Mouse (Mus musculus) megakaryocyte-erythroid progenitor cell, adult 5-6 weeks (primary cell): Measurements from ENCODE around the gene Ccdc159. TPM values are rescaled to one million over a fixed set of nuclear protein-coding genes. Genes with fewer than 3 reads are reported as not detected.

Experiments used
- ATAC-seq: replicated peaks from 2 replicates; pipeline ENCODE4 v1.8.0; 2016; ENCODE audit warnings: mild to moderate bottlenecking, inconsistent platforms; ENCODE audit not compliant: severe bottlenecking, poor library complexity, low FRiP score, low TSS enrichment
- total RNA-seq, 2 experiments: library from RNA; stranded (forward) in 1 of 2; stranded (reverse) in 1 of 2; fragments of 200-1000, 215-1000 nt in 1 of 2; fragments of >200 nt in 1 of 2; fragmentation: Nextera tagmentation in 1 of 2; gene quantifications; 2 replicates each; pipeline ENCODE4 v1.2.3; 2014 to 2017

The Ccdc159 gene
- total RNA-seq, 2 experiments from 2014 or later = not detected

DNA sequence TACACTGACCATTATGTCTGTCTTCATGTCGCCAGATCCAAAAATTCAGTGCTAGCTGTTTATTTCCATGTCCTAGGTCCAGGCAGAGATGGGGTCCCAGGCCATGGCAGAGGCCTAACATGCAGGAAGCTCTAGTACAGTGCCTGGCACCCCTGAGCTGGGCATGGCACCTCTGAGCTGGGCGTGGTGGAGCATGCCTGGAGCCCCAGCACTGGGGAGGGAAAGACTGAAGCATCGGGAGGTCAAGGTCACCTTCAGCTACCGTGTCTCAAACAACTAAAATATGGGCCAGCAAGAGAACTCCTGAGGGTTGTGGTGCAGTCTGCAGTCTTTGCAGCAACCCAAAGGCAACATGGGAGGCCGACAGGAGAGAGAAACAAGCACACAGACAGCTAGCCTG, 31.1 kb downstream of the Ccdc159 start:
- ATAC-seq = no peak

DNA sequence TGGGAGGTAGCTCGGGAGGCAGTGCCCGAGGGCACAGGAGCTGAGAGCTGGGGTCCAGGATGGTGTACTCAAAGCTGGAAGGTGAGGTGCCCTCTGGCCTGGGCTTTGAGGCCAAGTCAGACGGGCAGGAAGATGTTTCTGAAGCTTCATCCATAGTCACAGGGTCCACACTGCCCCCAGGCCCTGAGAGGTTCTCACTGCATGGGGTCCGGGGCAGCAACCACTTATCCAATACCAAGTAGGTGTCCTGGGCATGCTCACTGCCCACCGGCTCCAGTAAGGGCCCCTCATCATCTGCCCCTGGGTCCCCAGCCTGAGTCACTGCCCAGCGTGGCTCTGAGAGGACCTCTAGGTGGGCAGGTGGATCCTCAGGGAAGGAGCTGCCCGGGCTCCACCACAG, 32.0 kb downstream of the Ccdc159 start:
- ATAC-seq = no peak

DNA sequence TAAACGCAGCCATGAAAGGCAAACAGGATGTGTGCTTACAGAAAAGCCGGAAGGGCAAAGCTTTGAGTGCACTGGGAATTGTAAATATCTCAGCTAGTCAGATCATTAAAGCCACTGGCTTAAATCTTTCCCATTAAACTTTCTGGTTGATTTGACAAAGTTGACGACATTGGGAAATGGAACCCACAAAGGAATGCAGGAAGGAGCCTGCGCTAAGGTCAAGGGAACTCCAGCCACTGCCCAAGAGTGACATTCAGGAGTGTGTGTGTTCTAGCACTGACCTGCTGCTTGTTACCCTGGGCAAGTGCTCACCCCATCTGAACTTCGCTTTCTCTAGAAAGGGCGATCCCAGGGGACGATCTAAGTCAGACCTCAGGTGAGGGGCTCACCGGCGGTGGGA, 32.9 kb downstream of the Ccdc159 start:
- ATAC-seq = no peak

DNA sequence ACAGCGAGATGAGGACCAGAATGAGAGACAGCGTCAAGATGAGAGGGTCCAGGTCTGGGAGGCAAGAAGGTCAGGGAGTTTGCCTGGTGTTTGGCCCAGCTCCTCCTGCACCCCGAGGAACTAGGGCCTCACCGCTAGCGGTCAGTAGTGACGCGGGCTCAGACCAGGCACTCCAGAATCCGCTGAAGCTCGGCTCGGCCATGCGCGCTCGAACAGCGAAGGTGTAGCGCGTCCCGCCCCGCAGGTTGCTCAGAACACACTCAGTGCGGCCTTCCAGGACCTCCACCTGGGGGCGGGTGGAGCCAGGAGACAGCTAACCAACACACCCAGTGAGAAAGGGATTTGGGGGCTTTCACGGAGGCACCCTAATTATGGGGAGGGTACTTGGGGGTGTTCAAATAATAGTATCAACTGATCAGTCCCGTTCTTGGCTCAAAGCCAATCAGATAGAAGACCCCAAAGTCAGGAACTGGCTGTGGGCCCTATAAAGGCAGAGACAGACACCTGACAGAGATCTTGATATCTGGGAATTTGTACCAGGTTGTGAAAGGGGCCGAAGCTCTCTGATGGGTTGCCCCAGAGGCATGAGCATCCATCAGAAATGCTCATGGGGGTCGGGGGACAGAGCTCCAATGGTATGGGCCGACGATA, 33.4 kb downstream of the Ccdc159 start:
- ATAC-seq = no peak

DNA sequence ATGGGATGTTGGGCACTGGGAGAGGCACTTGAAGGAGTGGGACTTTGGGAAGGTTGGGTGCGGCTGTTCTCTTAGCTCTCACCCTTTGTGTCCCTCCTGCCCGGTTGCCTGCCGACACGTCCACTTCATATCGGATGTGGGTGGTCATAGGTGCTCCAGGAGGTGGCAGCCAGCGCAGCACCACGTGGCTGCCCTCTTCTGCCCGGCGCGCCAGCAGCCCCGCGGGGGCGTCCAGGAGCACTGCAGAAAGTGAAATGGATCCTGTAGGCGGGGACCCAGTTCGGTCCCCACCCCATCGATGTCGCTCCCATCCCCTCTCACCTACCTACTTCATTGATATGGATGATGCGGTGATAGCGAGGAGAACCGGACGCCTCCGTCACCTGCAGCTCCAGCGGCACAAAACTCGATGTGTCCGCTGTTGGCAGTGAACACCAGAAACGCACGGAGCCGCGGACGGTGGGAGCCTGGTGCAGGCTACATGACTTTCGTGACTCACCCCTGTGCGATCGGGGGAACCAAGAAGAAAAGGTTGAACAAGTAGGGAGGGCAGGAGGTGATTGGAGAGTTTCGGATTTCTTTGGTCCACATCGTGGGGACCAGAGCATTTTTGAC, 34.2 kb downstream of the Ccdc159 start:
- 0 out of 2 replicates have a peak, but pooled peaks have one; percentile 2 for ATAC-seq

DNA sequence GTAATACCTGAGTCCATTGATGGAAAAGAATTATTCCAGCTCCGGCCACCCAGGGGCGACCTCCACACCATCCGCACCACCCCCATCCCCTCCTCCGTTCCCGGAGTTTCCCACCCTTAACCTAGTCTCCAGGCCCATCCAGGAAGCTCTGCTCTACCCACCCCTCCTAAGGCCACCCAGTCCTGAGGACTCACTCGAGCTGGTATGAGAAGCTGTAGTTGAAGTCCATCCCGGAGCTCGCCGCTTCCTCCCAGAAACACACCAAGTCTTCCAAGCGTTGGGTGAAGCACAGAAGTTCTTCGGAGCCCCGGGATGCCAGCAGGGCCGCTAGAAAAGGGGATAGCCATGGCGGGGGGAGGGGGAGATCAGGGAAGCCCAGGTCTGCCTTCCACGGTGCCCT, 34.7 kb downstream of the Ccdc159 start:
- ATAC-seq = no peak

DNA sequence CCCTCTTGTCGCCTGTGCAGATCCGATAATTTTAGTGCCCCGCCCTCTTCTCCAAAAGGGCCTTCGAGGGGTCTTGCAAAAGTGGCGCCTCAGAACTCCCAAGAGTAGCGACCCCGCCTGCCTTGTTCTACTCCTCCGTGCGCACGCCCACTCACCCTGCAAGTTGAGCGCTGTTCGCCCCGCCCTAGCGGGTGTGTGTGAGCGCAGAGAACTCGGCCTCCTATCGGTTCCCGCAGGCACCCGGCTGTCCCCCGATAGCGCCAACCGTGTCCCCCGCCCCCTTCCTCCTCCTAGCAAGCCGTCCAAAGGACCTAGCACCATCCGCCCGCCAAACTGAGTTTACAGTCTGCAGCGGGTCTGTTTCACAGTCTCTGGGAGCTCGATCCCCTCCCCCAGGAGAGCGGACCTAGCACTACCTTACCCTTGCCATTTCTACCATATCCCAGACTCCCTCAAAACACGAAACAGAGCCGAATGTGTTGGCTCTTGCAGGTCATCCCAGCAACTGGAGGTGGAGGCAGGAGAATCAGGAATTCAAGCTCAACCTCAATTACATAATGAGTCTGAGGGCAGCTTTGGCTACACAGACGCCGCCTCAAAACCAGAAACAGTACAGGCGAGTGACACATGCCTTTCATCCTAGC, 35.3 kb downstream of the Ccdc159 start:
- ATAC-seq = peak; percentile 91

DNA sequence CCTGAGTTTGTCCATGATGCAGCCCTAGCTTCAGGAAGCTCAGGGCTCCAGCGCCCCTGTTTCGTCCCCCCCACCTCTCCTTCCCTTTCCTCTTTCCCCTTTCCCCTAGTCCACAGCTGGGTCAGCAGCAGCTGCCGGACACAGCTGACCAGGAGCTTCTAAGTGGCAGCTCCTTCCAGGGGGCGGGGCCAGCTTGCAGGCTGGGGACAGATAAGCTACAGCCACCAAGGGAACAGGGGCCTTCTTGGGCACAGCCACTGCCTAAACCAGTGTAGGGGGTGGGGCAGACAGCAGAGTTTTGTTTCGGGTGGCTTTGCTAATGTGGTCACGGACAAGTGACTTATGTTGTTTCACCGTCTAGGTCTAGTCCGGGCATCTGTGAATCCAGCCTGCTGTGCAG, 36.1 kb downstream of the Ccdc159 start, which contains the start of gene Epor:
TSS of gene Epor (minus strand) at position 90 of the 400 bp plus-strand sequence.
- peak; percentile 56 for ATAC-seq

DNA sequence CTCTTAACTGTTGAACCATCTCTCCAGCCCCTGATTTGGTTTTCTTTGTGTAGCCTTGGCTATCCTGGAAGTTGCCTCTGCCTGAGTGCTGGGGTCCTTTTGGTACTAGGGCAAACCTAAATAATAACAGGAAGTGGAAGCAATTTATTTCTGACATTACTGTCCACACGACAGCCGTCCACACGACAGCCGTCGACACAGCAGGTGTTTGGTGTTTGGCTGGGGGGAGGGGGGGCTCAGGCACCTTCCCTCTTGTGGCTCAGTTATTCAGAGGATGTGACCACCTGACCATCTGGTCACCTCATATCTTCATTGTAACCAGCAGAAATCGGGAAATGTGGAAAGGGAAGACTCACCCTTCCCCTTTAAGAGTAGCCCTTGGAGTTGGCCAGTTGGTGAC, 41.6 kb downstream of the Ccdc159 start:
- ATAC-seq = no peak

DNA sequence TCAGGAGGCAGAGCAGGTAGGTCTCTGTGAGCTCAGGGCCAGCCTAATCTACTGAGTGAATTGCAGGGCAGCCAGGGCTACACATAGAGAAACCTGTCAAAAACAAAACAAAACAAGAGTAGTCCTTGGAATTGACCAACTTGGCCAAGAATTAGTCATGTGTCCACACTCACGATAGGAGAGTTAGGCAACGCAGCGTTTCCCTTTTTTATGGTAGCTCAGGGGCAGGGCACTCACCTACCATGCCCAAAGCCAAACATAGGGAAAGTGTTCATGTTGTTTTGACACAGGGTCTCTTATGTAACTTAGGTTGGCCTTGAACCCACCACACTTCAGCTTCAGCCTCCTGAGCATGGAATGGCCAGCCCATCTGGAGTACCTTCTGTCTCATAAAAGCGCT, 42.0 kb downstream of the Ccdc159 start:
- ATAC-seq = no peak

DNA sequence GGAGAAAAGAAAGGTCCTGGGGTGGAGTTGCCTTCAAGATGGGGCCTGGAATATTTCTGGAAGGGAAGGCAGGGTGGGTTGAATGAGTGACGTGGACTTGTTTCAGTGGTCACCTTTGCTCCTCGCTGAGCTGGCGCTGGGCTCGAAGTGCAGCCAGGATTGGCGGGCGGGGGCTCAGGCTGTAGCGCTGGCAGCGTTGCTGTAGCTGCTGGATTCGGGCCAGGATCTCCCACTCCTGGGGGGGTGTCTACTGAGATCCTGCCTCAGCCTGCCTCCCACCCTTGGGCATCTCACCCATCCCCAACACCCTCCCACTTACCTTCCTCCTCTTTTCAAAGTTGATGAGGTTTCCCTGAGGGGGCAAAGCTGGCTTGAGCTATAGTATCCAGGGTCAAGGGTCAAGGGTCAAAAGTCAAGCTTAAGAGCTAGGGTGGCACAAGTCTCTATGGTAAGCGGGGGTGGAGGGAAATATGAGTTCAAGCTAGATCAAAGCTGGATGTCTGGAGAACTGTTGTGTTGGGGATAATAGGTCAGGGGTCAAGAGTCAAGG, 49.4 kb downstream of the Ccdc159 start:
- no peak for ATAC-seq

DNA sequence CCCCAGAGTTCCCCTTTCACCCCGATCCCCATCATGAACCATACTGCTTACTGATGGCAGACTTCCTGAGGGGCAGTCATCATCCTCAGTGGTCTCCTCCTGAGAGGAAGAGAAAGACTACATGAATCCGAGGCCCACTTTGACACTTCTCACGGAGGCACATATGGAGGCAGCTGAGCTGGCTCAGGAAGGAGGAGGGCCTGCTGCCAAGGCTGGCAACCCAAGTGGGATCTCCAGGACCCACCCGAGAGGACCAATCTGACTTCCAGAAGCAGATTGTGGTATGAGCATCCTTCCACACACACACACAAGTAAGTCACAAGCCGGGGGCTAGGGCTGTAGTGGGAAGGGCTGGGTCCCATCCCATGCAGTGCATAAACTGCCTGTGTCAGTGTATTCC, 50.1 kb downstream of the Ccdc159 start:
- no peak for ATAC-seq

DNA sequence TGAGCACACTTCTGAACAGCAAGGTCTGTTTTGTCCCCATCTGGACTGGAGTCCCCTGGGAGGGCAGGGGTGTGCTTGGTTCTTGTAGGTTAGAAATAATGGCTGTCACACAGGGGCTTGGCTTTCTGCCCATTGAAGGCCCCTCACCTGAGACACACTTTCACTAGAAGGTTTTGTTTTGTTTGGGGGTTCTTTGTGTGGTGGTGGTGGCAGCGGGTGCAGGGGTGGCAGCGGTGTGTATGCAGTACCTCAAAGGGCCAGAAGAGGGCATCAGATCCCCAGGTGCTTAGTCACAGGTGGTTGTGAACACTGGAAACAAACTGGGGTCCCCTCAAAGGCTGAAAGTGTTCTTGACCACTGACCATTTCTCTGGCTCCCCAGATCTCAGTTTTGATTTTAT, 50.7 kb downstream of the Ccdc159 start:
- peak; percentile 56 for ATAC-seq

DNA sequence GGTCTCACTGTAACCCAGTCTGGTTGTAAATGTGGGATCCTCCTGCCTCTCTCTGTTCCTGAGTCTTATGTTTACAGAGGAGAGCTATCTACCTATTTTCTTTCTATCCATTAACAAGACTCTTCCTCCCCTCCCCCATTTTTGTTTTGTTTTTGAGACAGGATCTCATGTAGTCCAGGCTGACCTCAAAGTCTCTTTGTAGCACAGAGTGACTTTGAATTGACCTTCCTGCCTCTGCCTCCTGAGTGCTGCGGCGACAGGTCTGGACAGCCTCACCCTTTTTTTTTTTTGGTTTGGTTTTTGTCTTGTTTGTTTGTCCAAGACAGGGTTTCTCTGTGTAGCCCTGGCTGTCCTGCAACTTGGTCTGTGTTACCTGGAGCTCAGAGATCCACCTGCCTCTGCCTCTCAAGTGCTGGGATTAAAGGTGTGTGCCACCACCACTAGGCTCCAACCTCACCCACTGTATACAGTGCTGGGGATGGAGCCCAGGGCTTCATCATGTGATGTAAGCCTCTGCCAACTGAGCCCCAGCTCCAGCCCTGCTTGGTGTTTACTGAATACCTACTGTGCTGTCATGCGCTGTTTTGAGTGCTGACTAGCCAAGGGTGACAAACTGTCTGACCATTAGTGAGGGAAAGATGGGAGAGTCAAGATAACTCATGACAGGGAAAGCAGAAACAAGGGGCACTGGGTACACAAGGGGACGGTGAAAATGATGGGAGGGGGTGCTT, 51.3 kb downstream of the Ccdc159 start:
- ATAC-seq = no peak

DNA sequence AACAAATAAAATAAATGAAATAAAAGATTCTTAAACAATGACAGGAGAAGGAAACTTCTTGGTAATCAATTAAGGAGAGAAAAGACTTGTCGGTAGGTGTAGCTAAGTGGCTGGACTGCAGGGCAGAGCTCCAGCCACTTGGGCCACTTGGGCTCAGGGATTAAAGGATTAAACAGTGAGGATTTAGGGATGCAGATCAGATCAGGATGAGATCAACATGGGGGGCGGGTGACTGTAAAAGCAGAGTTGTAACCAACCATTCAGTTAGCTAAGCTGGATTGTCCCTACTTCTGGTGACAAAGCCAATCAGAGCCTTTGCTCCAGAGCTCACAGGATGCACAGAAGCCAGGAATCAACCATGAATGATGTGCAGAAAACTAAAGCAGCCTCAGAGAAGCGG, 56.6 kb downstream of the Ccdc159 start:
- no peak for ATAC-seq

Other genes starting within 250 kb of the Ccdc159 start
- gene Ldlr, start 204.0 kb upstream of the Ccdc159 start, total RNA-seq (2014; fragmentation: Nextera tagmentation) = 8.4 and 14.8 TPM in 2 replicates
- gene Ldlr, start 204.0 kb upstream of the Ccdc159 start, total RNA-seq (2017) = 11.5 and 13.9 TPM in 2 replicates
- gene Spc24, start 167.2 kb upstream of the Ccdc159 start, total RNA-seq (2014; fragmentation: Nextera tagmentation) = 49.0 and 79.0 TPM in 2 replicates
- gene Spc24, start 167.2 kb upstream of the Ccdc159 start, total RNA-seq (2017) = 77.1 and 107 TPM in 2 replicates
- gene Kank2, start 128.7 kb upstream of the Ccdc159 start, total RNA-seq (2014; fragmentation: Nextera tagmentation) = 0.61 TPM in 1 of 2 replicates, not detected in the other
- 0.23 TPM in 1 of 2 replicates, not detected in the other for gene Kank2, start 128.7 kb upstream of the Ccdc159 start, total RNA-seq (2017)
- not detected in 2 replicates for gene Angptl8, start 92.0 kb upstream of the Ccdc159 start, total RNA-seq (2014; fragmentation: Nextera tagmentation)
- not detected in 2 replicates for gene Angptl8, start 92.0 kb upstream of the Ccdc159 start, total RNA-seq (2017)
- 0.37 and 0.57 TPM in 2 replicates for gene Dock6, start 74.8 kb upstream of the Ccdc159 start, total RNA-seq (2014; fragmentation: Nextera tagmentation)
- gene Dock6, start 74.8 kb upstream of the Ccdc159 start, total RNA-seq (2017) = 0.15 and 0.23 TPM in 2 replicates
- gene Rab3d, start 9.3 kb upstream of the Ccdc159 start, total RNA-seq (2014; fragmentation: Nextera tagmentation) = 4.9 and 8.7 TPM in 2 replicates
- gene Rab3d, start 9.3 kb upstream of the Ccdc159 start, total RNA-seq (2017) = 8.1 and 8.6 TPM in 2 replicates
- 9.1 and 11.4 TPM in 2 replicates for gene Tmem205, start 85 bp downstream of the Ccdc159 start, total RNA-seq (2014; fragmentation: Nextera tagmentation)
- 4.1 and 8.5 TPM in 2 replicates for gene Tmem205, start 85 bp downstream of the Ccdc159 start, total RNA-seq (2017)
- gene Plppr2, start 9.6 kb downstream of the Ccdc159 start, total RNA-seq (2014; fragmentation: Nextera tagmentation) = not detected in 2 replicates
- gene Plppr2, start 9.6 kb downstream of the Ccdc159 start, total RNA-seq (2017) = not detected in 2 replicates
- gene Swsap1, start 28.3 kb downstream of the Ccdc159 start, total RNA-seq (2014; fragmentation: Nextera tagmentation) = 4.1 and 9.1 TPM in 2 replicates
- 1.2 and 4.8 TPM in 2 replicates for gene Swsap1, start 28.3 kb downstream of the Ccdc159 start, total RNA-seq (2017)
- gene Epor, start 36.0 kb downstream of the Ccdc159 start, total RNA-seq (2014; fragmentation: Nextera tagmentation) = 109 and 131 TPM in 2 replicates
- 35.2 and 48.6 TPM in 2 replicates for gene Epor, start 36.0 kb downstream of the Ccdc159 start, total RNA-seq (2017)
- not detected in 2 replicates for gene Rgl3, start 62.0 kb downstream of the Ccdc159 start, total RNA-seq (2014; fragmentation: Nextera tagmentation)
- gene Rgl3, start 62.0 kb downstream of the Ccdc159 start, total RNA-seq (2017) = not detected in 2 replicates
- gene Ccdc151, start 75.2 kb downstream of the Ccdc159 start, total RNA-seq (2014; fragmentation: Nextera tagmentation) = 1.2 TPM in 1 of 2 replicates, not detected in the other
- gene Ccdc151, start 75.2 kb downstream of the Ccdc159 start, total RNA-seq (2017) = not detected in 2 replicates
- gene Prkcsh, start 75.3 kb downstream of the Ccdc159 start, total RNA-seq (2014; fragmentation: Nextera tagmentation) = 45.7 and 56.7 TPM in 2 replicates
- 102 and 107 TPM in 2 replicates for gene Prkcsh, start 75.3 kb downstream of the Ccdc159 start, total RNA-seq (2017)
- gene Elavl3, start 124.6 kb downstream of the Ccdc159 start, total RNA-seq (2014; fragmentation: Nextera tagmentation) = not detected in 2 replicates
- not detected in 2 replicates for gene Elavl3, start 124.6 kb downstream of the Ccdc159 start, total RNA-seq (2017)
- not detected in 2 replicates for gene Gm49318, start 143.8 kb downstream of the Ccdc159 start, total RNA-seq (2014; fragmentation: Nextera tagmentation)
- not detected in 2 replicates for gene Gm49318, start 143.8 kb downstream of the Ccdc159 start, total RNA-seq (2017)
- gene Zfp653, start 143.9 kb downstream of the Ccdc159 start, total RNA-seq (2014; fragmentation: Nextera tagmentation) = 10.0 and 11.0 TPM in 2 replicates
- 4.2 and 9.0 TPM in 2 replicates for gene Zfp653, start 143.9 kb downstream of the Ccdc159 start, total RNA-seq (2017)
- gene Ecsit, start 158.0 kb downstream of the Ccdc159 start, total RNA-seq (2014; fragmentation: Nextera tagmentation) = 35.7 and 37.0 TPM in 2 replicates
- 18.6 and 36.6 TPM in 2 replicates for gene Ecsit, start 158.0 kb downstream of the Ccdc159 start, total RNA-seq (2017)
- not detected in 2 replicates for gene Cnn1, start 171.7 kb downstream of the Ccdc159 start, total RNA-seq (2014; fragmentation: Nextera tagmentation)
- 0.19 TPM in 1 of 2 replicates, not detected in the other for gene Cnn1, start 171.7 kb downstream of the Ccdc159 start, total RNA-seq (2017)
- 95.3 and 98.7 TPM in 2 replicates for gene Elof1, start 189.7 kb downstream of the Ccdc159 start, total RNA-seq (2014; fragmentation: Nextera tagmentation)
- 31.1 and 51.7 TPM in 2 replicates for gene Elof1, start 189.7 kb downstream of the Ccdc159 start, total RNA-seq (2017)
- gene Acp5, start 208.2 kb downstream of the Ccdc159 start, total RNA-seq (2014; fragmentation: Nextera tagmentation) = 11.3 and 19.4 TPM in 2 replicates
- gene Acp5, start 208.2 kb downstream of the Ccdc159 start, total RNA-seq (2017) = 2.2 and 6.5 TPM in 2 replicates
- 31.2 and 49.5 TPM in 2 replicates for gene Pigyl, start 229.4 kb downstream of the Ccdc159 start, total RNA-seq (2014; fragmentation: Nextera tagmentation)
- gene Pigyl, start 229.4 kb downstream of the Ccdc159 start, total RNA-seq (2017) = 22.3 and 42.3 TPM in 2 replicates